Mouse (Mus musculus) MEL (cell line): Measurements from ENCODE around the gene Baiap2l1. TPM values are rescaled to one million over a fixed set of nuclear protein-coding genes. Genes with fewer than 3 reads are reported as not detected.

Source experiments
- DNase-seq: peaks from one replicate; pipeline ENCODE4 v3.0.0; 2011; ENCODE audit warnings: low read depth, low spot score
- H3K27ac ChIP-seq: 2 replicates; pipeline ENCODE4 v1.5.1; 2012; ENCODE audit warnings: low read depth, mild to moderate bottlenecking, control low read depth, low read length, moderate library complexity; ENCODE audit not compliant: control insufficient read depth
- H3K27me3 ChIP-seq, 2 experiments: fragments of 150-350 bp in 1 of 2; sonication (generic) in 1 of 2; 2 replicates each; pipeline ENCODE4 v1.6.1; 2012; ENCODE audit warnings: low read length in 2 of 2, mild to moderate bottlenecking in 2 of 2, improper control_type of control experiment in 1 of 2, moderate library complexity in 1 of 2; ENCODE audit not compliant: insufficient read depth in 2 of 2, control insufficient read depth in 1 of 2
- H3K36me3 ChIP-seq, 2 experiments: 2 replicates each; pipeline ENCODE4 v1.6.1; 2012 to 2014; ENCODE audit warnings: low read length in 2 of 2, improper control_type of control experiment in 1 of 2, inconsistent platforms in 1 of 2, mild to moderate bottlenecking in 1 of 2; ENCODE audit not compliant: insufficient read depth in 2 of 2, control insufficient read depth in 1 of 2
- H3K4me1 ChIP-seq, 2 experiments: fragments of 150-350 bp in 1 of 2; sonication (generic) in 1 of 2; 2 replicates each; pipeline ENCODE4 v1.6.1; 2012; ENCODE audit warnings: low read length in 2 of 2, improper control_type of control experiment in 1 of 2, mild to moderate bottlenecking in 1 of 2; ENCODE audit not compliant: insufficient read depth in 2 of 2, control insufficient read depth in 1 of 2
- H3K4me3 ChIP-seq, 2 experiments: fragments of 150-350 bp in 1 of 2; sonication (generic) in 1 of 2; 2 replicates each; pipeline ENCODE4 v1.5.1; 2012; ENCODE audit warnings: low read depth in 2 of 2, low read length in 2 of 2, mild to moderate bottlenecking in 2 of 2, moderate library complexity in 2 of 2, control low read depth in 1 of 2, improper control_type of control experiment in 1 of 2; ENCODE audit not compliant: control insufficient read depth in 1 of 2, insufficient read depth in 1 of 2
- H3K79me2 ChIP-seq: 2 replicates; pipeline ENCODE4 v1.6.1; 2012; ENCODE audit warnings: mild to moderate bottlenecking, low read length, moderate library complexity; ENCODE audit not compliant: control insufficient read depth, poor library complexity, insufficient read depth
- H3K9ac ChIP-seq: 2 replicates; pipeline ENCODE4 v1.6.1; 2012; ENCODE audit warnings: low read depth, mild to moderate bottlenecking, control low read depth, low read length, moderate library complexity; ENCODE audit not compliant: control insufficient read depth, poor library complexity, severe bottlenecking
- H3K9me3 ChIP-seq: fragments of 150-350 bp; sonication (generic); replicated peaks from 2 replicates; pipeline ENCODE4 v1.6.1; 2012; ENCODE audit warnings: mild to moderate bottlenecking, low read length, improper control_type of control experiment, moderate library complexity; ENCODE audit not compliant: insufficient read depth
- CHD1 ChIP-seq: IDR thresholded peaks from 2 replicates; pipeline ENCODE4 v1.6.1; 2012; ENCODE audit warnings: low read depth, mild to moderate bottlenecking, inconsistent platforms, low read length, improper control_type of control experiment
- CHD2 ChIP-seq: IDR thresholded peaks from 2 replicates; pipeline ENCODE4 v1.6.1; 2011; ENCODE audit warnings: low read length, improper control_type of control experiment
- E2F4 ChIP-seq: IDR thresholded peaks from 2 replicates; pipeline ENCODE4 v1.6.1; 2011; ENCODE audit warnings: low read depth, low read length, improper control_type of control experiment, borderline replicate concordance
- EP300 ChIP-seq, 2 experiments: IDR thresholded peaks; 2 replicates each; pipeline ENCODE4 v1.6.1; 2011; ENCODE audit warnings: improper control_type of control experiment in 2 of 2, low read length in 2 of 2, low read depth in 1 of 2, mild to moderate bottlenecking in 1 of 2
- GATA1 ChIP-seq: IDR thresholded peaks from 2 replicates; pipeline ENCODE4 v1.6.1; 2011; ENCODE audit warnings: low read depth, low read length, improper control_type of control experiment
- JUND ChIP-seq: IDR thresholded peaks from 2 replicates; pipeline ENCODE4 v1.6.1; 2011; ENCODE audit warnings: low read depth, mild to moderate bottlenecking, improper control_type of control experiment, low read length
- KAT2A ChIP-seq: conservative IDR thresholded peaks from 2 replicates; pipeline ENCODE4 v1.6.1; 2012; ENCODE audit warnings: low read depth, low read length, improper control_type of control experiment, inconsistent platforms
- MAFK ChIP-seq: IDR thresholded peaks from 2 replicates; pipeline ENCODE4 v1.6.1; 2011; ENCODE audit warnings: low read depth, mild to moderate bottlenecking, low read length, improper control_type of control experiment, borderline replicate concordance
- MAX ChIP-seq: IDR thresholded peaks from 2 replicates; pipeline ENCODE4 v1.6.1; 2011; ENCODE audit warnings: low read length, improper control_type of control experiment
- MAZ ChIP-seq: IDR thresholded peaks from 2 replicates; pipeline ENCODE4 v1.6.1; 2012; ENCODE audit warnings: low read depth, mild to moderate bottlenecking, inconsistent platforms, low read length, improper control_type of control experiment
- MEF2A ChIP-seq: IDR thresholded peaks from 2 replicates; pipeline ENCODE4 v1.6.1; 2014; ENCODE audit warnings: low read depth, mild to moderate bottlenecking, inconsistent platforms, low read length, improper control_type of control experiment; ENCODE audit not compliant: poor library complexity, insufficient replicate concordance, severe bottlenecking; ENCODE audit errors: extremely low read depth
- MXI1 ChIP-seq: IDR thresholded peaks from 2 replicates; pipeline ENCODE4 v1.6.1; 2011; ENCODE audit warnings: mild to moderate bottlenecking, low read depth, low read length, improper control_type of control experiment
- MYB ChIP-seq: IDR thresholded peaks from 2 replicates; pipeline ENCODE4 v1.6.1; 2011; ENCODE audit warnings: mild to moderate bottlenecking, low read depth, low read length, improper control_type of control experiment
- MYC ChIP-seq: IDR thresholded peaks from 2 replicates; pipeline ENCODE4 v1.6.1; 2011; ENCODE audit warnings: low read depth, mild to moderate bottlenecking, low read length, improper control_type of control experiment, moderate library complexity
- NRF1 ChIP-seq: IDR thresholded peaks from 2 replicates; pipeline ENCODE4 v1.6.1; 2014; ENCODE audit warnings: low read depth, mild to moderate bottlenecking, inconsistent platforms, low read length, improper control_type of control experiment, moderate library complexity; ENCODE audit not compliant: poor library complexity, insufficient read depth, severe bottlenecking
- POLR2A ChIP-seq, 2 experiments: IDR thresholded peaks; 2 replicates each; pipeline ENCODE4 v1.6.1; 2011 to 2012; ENCODE audit warnings: low read length in 2 of 2, mild to moderate bottlenecking in 2 of 2, control low read depth in 1 of 2, improper control_type of control experiment in 1 of 2, low read depth in 1 of 2, moderate library complexity in 1 of 2; ENCODE audit not compliant: control insufficient read depth in 1 of 2, insufficient read depth in 1 of 2, poor library complexity in 1 of 2
- RAD21 ChIP-seq: IDR thresholded peaks from 2 replicates; pipeline ENCODE4 v1.6.1; 2011; ENCODE audit warnings: mild to moderate bottlenecking, low read depth, low read length, improper control_type of control experiment
- RCOR1 ChIP-seq: IDR thresholded peaks from 2 replicates; pipeline ENCODE4 v1.6.1; 2012; ENCODE audit warnings: low read depth, mild to moderate bottlenecking, inconsistent platforms, low read length, improper control_type of control experiment
- SIN3A ChIP-seq: IDR thresholded peaks from 2 replicates; pipeline ENCODE4 v1.6.1; 2012; ENCODE audit warnings: low read length, improper control_type of control experiment, inconsistent platforms
- SMC3 ChIP-seq: IDR thresholded peaks from 2 replicates; pipeline ENCODE4 v1.6.1; 2011; ENCODE audit warnings: low read depth, low read length, improper control_type of control experiment
- TCF12 ChIP-seq: IDR thresholded peaks from 2 replicates; pipeline ENCODE4 v1.6.1; 2014; ENCODE audit warnings: low read depth, mild to moderate bottlenecking, inconsistent platforms, low read length, improper control_type of control experiment, moderate library complexity
- UBTF ChIP-seq: IDR thresholded peaks from 2 replicates; pipeline ENCODE4 v1.6.1; 2012; ENCODE audit warnings: low read depth, mild to moderate bottlenecking, inconsistent platforms, low read length, improper control_type of control experiment, moderate library complexity, borderline replicate concordance; ENCODE audit not compliant: insufficient read depth
- USF1 ChIP-seq: IDR thresholded peaks from 2 replicates; pipeline ENCODE4 v1.6.1; 2014; ENCODE audit warnings: low read depth, mild to moderate bottlenecking, inconsistent platforms, low read length, improper control_type of control experiment, moderate library complexity
- USF2 ChIP-seq, 2 experiments: IDR thresholded peaks; 2 replicates each; pipeline ENCODE4 v1.6.1; 2011 to 2012; ENCODE audit warnings: improper control_type of control experiment in 2 of 2, low read length in 2 of 2, borderline replicate concordance in 1 of 2, inconsistent platforms in 1 of 2, low read depth in 1 of 2, mild to moderate bottlenecking in 1 of 2; ENCODE audit not compliant: insufficient read depth in 1 of 2
- ZC3H11A ChIP-seq: IDR thresholded peaks from 2 replicates; pipeline ENCODE4 v1.6.1; 2012; ENCODE audit warnings: low read depth, mild to moderate bottlenecking, inconsistent platforms, low read length, improper control_type of control experiment
- polyA plus RNA-seq, 2 experiments: library from polyadenylated mRNA; stranded (reverse) in 1 of 2; unstranded in 1 of 2; fragments of >175 nt in 1 of 2; fragments of >200 nt in 1 of 2; gene quantifications; 2 replicates each; pipeline versions ENCODE4 v1.2.1 to v1.2.4; 2012; ENCODE audit warnings: low replicate concordance in 2 of 2, low read depth in 1 of 2; ENCODE audit not compliant: insufficient read length in 2 of 2, insufficient read depth in 1 of 2, missing spikeins in 1 of 2
- total RNA-seq: library from RNA; depleted of rRNA; stranded (reverse); fragments of 300-350 nt; gene quantifications from 2 replicates; pipeline ENCODE4 v1.2.3, GENCODE M21; 2012

The Baiap2l1 gene
- total and polyA plus RNA-seq, 3 experiments: 0.06 TPM; not detected in 2

- H3K36me3 ChIP-seq: peaks cover 0 to 8% of the 10 kb centered on the region in 2 experiments; a peak in 1 of 4 replicates
- no peak for DNase-seq
- H3K9ac ChIP-seq: no peak overlapping the region
- H3K27ac ChIP-seq: no peak overlapping the region
- no peak overlapping the region for H3K4me3 ChIP-seq
- no peak for TF ChIP-seq MAX
- TF ChIP-seq MYB: no peak
- no peak for TF ChIP-seq POLR2A (IDR thresholded peaks at IDR 0.05; ENCODE audit: control insufficient read depth in 1 of 2, insufficient read depth in 1 of 2, low read depth in 1 of 2, low read length in 2 of 2, poor library complexity in 1 of 2)
- TF ChIP-seq RAD21: no peak
- TF ChIP-seq TCF12: no peak
- no peak for TF ChIP-seq EP300 (IDR thresholded peaks at IDR 0.05; ENCODE audit: low read depth in 1 of 2, low read length in 2 of 2)
- no peak for TF ChIP-seq MYC
- no peak for TF ChIP-seq E2F4
- no peak for TF ChIP-seq USF1
- no peak for TF ChIP-seq MEF2A
- no peak for TF ChIP-seq RCOR1
- TF ChIP-seq MAFK: no peak
- TF ChIP-seq MXI1: no peak
- no peak for TF ChIP-seq NRF1
- TF ChIP-seq MAZ: no peak
- H3K9me3 ChIP-seq: no peaks in the 10 kb centered on the region
- peaks cover 0 to 16% of the 10 kb centered on the region in 2 experiments; a peak in 2 of 4 replicates for H3K4me1 ChIP-seq
- no peaks in the 10 kb centered on the region for H3K79me2 ChIP-seq
- H3K27me3 ChIP-seq: no peaks in the 10 kb centered on the region
Observed at GRCm38 (mm10) chr5:144287267-144287820, 70.6 kb downstream of the Baiap2l1 start.

DNA sequence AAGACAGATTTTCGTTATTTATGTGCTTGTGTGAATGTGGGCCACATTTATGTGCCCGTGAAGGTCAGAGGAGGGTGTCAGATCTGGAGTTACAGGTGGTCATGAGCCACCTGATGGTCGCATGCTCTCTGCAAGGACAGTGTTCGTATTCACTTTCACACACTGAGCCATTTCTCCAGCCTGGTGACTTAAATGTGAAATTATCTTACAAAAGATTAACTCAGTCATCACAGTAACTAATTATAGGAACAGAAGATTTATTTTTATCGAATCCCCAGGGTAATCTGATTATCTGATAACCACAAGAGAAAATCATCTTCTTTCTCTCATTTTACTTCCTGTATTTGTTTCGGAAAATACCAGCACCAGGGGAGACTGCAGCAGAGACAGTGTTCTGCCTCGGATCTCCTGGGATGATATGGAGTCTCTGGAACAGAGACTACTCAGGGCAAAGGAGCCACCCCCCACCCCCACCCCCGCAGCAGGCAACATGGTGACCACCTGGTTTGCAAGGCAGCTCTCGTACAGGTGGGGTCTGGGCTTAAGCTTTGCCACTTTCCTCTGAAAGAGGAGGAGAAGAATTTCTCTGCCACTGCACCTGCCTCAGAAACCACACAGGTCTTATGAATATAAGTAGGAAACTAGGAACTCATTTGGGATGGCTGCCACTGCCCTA, 71.2 kb downstream of the Baiap2l1 start:
- H3K4me3 ChIP-seq: no peak overlapping the region
- peaks cover 0 to 16% of the 10 kb centered on the region in 2 experiments; a peak in 2 of 4 replicates for H3K4me1 ChIP-seq
- DNase-seq: no peak
- H3K79me2 ChIP-seq: no peaks in the 10 kb centered on the region
- peaks cover 0 to 8% of the 10 kb centered on the region in 2 experiments; a peak in 1 of 4 replicates for H3K36me3 ChIP-seq
- H3K9ac ChIP-seq: no peak overlapping the region
- H3K27me3 ChIP-seq: no peaks in the 10 kb centered on the region
- TF ChIP-seq NRF1 (no peak), MEF2A (no peak), GATA1 (no peak), TCF12 (no peak), CHD2 (no peak), JUND (no peak), ZC3H11A (no peak), MAX (no peak), MYC (no peak), KAT2A (no peak), SMC3 (no peak), MXI1 (no peak), UBTF (no peak), CHD1 (no peak), USF2 (IDR thresholded peaks at IDR 0.05; ENCODE audit: borderline replicate concordance in 1 of 2, insufficient read depth in 1 of 2, low read depth in 1 of 2, low read length in 2 of 2) (no peak), MYB (no peak), USF1 (no peak), SIN3A (no peak), POLR2A (IDR thresholded peaks at IDR 0.05; ENCODE audit: control insufficient read depth in 1 of 2, insufficient read depth in 1 of 2, low read depth in 1 of 2, low read length in 2 of 2, poor library complexity in 1 of 2) (no peak)
- TF ChIP-seq, all 39 proteins: peak for 0
- no peak overlapping the region for H3K27ac ChIP-seq
- no peaks in the 10 kb centered on the region for H3K9me3 ChIP-seq
